Mouse (Mus musculus): Measurements from ENCODE around the gene Olfr59. TPM values are rescaled to one million over a fixed set of nuclear protein-coding genes. Genes with fewer than 3 reads are reported as not detected.

Gene Olfr59
- total and polyA plus RNA-seq, 2 experiments, result not detected

DNA sequence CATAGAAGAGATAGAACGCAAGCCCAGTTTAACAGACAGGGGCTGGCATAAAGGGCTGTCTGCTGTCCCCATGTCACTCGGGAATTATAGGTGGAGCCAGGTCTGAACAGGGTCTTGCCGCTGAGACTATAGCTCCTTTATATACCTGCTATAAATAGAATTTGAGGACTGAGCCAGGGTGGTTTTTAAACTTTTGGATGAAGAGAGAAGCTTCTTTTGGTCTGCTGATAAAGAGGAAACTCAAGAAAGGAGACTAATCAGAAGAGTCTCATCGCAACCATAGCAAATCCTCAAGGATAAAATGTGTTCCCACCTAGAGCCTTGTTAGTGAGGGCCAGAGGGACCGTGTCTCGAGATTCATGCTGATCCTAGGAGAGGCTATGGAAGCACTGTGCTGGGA lies 54.4 kb downstream of the Olfr59 start, which contains the start of gene Olfr410:
Gene Olfr410, minus strand, starts transcription at position 101 of the 400 bp plus-strand sequence.
- no peak for TF ChIP-seq CTCF (IDR thresholded peaks at IDR 0.05; ENCODE audit: low read depth, low read length)
- no peak for TF ChIP-seq POLR2A (IDR thresholded peaks at IDR 0.05; ENCODE audit: extremely low read depth, insufficient read depth, low read length)
- H3K79me2 ChIP-seq (ENCODE audit: control insufficient read depth, insufficient read depth, low read length), result no peaks in the 10 kb centered on the region
- H3K4me3 ChIP-seq (ENCODE audit: insufficient read depth, low read depth, low read length), result no peak within 1 kb of the TSS
- 81% methylated on average over 6 of the region's 6 CpGs for WGBS
- no peak within 1 kb of the TSS for H3K9ac ChIP-seq (ENCODE audit: low read depth, low read length)
- H3K4me1 ChIP-seq (ENCODE audit: control insufficient read depth, insufficient read depth, low read length), result no peaks in the 10 kb centered on the region
- no peaks in the 10 kb centered on the region for H3K36me3 ChIP-seq (ENCODE audit: control insufficient read depth, insufficient read depth, low read length)
- no peak for DNase-seq (ENCODE audit: extremely low read depth, low read depth, low spot score)
- H3K27me3 ChIP-seq (ENCODE audit: control insufficient read depth, insufficient read depth, low read length), result no peaks in the 10 kb centered on the region
- no peak within 1 kb of the TSS for H3K27ac ChIP-seq (replicated peaks; ENCODE audit: insufficient read depth, low read depth, low read length)

Other genes with a start within 250 kb of the Olfr59 start
- not detected in 2 replicates for gene Olfr139, start 227.2 kb upstream of the Olfr59 start, total RNA-seq (2014; rRNA removed)
- gene Olfr139, start 227.2 kb upstream of the Olfr59 start, polyA plus RNA-seq (2012; rRNA removed), result not detected in 2 replicates
- gene Olfr399, start 227.1 kb upstream of the Olfr59 start, total RNA-seq (2014; rRNA removed), result not detected in 2 replicates
- gene Olfr399, start 227.1 kb upstream of the Olfr59 start, polyA plus RNA-seq (2012; rRNA removed), result not detected in 2 replicates
- not detected in 2 replicates for gene Zfp616, start 213.8 kb upstream of the Olfr59 start, total RNA-seq (2014; rRNA removed)
- gene Zfp616, start 213.8 kb upstream of the Olfr59 start, polyA plus RNA-seq (2012; rRNA removed), result not detected in 2 replicates
- not detected in 2 replicates for gene Olfr401, start 170.0 kb upstream of the Olfr59 start, total RNA-seq (2014; rRNA removed)
- gene Olfr401, start 170.0 kb upstream of the Olfr59 start, polyA plus RNA-seq (2012; rRNA removed), result not detected in 2 replicates
- not detected in 2 replicates for gene Olfr402, start 130.2 kb upstream of the Olfr59 start, total RNA-seq (2014; rRNA removed)
- not detected in 2 replicates for gene Olfr402, start 130.2 kb upstream of the Olfr59 start, polyA plus RNA-seq (2012; rRNA removed)
- not detected in 2 replicates for gene Olfr403, start 97.5 kb upstream of the Olfr59 start, total RNA-seq (2014; rRNA removed)
- not detected in 2 replicates for gene Olfr403, start 97.5 kb upstream of the Olfr59 start, polyA plus RNA-seq (2012; rRNA removed)
- gene Olfr43, start 72.4 kb upstream of the Olfr59 start, total RNA-seq (2014; rRNA removed), result not detected in 2 replicates
- gene Olfr43, start 72.4 kb upstream of the Olfr59 start, polyA plus RNA-seq (2012; rRNA removed), result not detected in 2 replicates
- gene Olfr406, start 23.9 kb upstream of the Olfr59 start, total RNA-seq (2014; rRNA removed), result not detected in 2 replicates
- gene Olfr406, start 23.9 kb upstream of the Olfr59 start, polyA plus RNA-seq (2012; rRNA removed), result not detected in 2 replicates
- gene Olfr410, start 54.3 kb downstream of the Olfr59 start, total RNA-seq (2014; rRNA removed), result not detected in 2 replicates
- gene Olfr410, start 54.3 kb downstream of the Olfr59 start, polyA plus RNA-seq (2012; rRNA removed), result not detected in 2 replicates
- not detected in 2 replicates for gene Olfr411, start 68.9 kb downstream of the Olfr59 start, total RNA-seq (2014; rRNA removed)
- not detected in 2 replicates for gene Olfr411, start 68.9 kb downstream of the Olfr59 start, polyA plus RNA-seq (2012; rRNA removed)
- not detected in 2 replicates for gene Olfr412, start 78.3 kb downstream of the Olfr59 start, total RNA-seq (2014; rRNA removed)
- not detected in 2 replicates for gene Olfr412, start 78.3 kb downstream of the Olfr59 start, polyA plus RNA-seq (2012; rRNA removed)

Measured in liver, adult 2 months (tissue).